Mouse (Mus musculus): ENCODE data around the gene Trim12c. TPM values are rescaled to one million over a fixed set of nuclear protein-coding genes. Genes with fewer than 3 reads are reported as not detected.
A peak's percentile ranks its signal among the peaks of the same experiment; 100 is the strongest.
"Not testable (repeated sequence)": the region's sequence is repeated elsewhere in the genome, so short reads cannot be mapped to it uniquely, and the experiment has no call there.

The Trim12c gene
- polyA plus RNA-seq (2015; fragmentation: Nextera tagmentation; extraction: Ambion mirVana), result 2.4 and 2.6 TPM in 2 replicates

GRCm38 (mm10) chr7:104352717-104353599 lies at the start of gene Trim12c:
Gene Trim12c (minus strand): TSS chr7:104353362.
- Histone ChIP-seq H3K9me3 (replicated peaks) (no peaks in the 10 kb centered on the region), H3K9ac (no peak within 1 kb of the TSS), H3K36me3 (no peaks in the 10 kb centered on the region), H3K4me3 (replicated peaks) (peak within 1 kb of the TSS; percentile 47), H3K4me1 (no peaks in the 10 kb centered on the region), H3K27ac (replicated peaks) (peak within 1 kb of the TSS; percentile 51; the same call in 1 of the 2 replicates), H3K27me3 (no peaks in the 10 kb centered on the region), H3K4me2 (replicated peaks) (peak within 1 kb of the TSS; percentile 50)
- ATAC-seq (ENCODE audit: insufficient number of reproducible peaks, low FRiP score, low TSS enrichment, low read depth), result peak; percentile 93
- 5% methylated on average over 14 of the region's 14 CpGs for whole genome bisulfite sequencing

DNA sequence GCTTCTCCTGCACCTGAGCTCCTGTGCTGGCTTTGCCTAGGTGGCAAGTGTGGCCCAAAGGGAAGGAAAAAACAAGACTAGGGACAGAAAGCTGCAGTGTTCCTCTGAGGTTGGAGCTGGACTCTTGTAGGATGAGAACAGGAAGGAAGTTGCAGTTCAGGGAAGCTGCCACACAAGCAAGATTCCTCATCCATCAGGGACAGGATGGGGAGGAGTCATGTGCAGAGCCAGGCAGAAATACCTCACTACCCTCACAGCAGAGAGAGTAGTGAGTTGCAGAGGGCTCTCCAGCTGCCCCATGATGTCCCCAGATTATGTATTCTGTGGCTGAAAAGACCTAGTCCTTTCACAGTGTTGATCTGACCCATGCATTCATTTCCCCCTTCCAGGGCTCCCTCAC lies 48.0 kb upstream of the Trim12c start:
- Histone ChIP-seq H3K27me3 (no peaks in the 10 kb centered on the region), H3K9me3 (replicated peaks) (no peaks in the 10 kb centered on the region), H3K27ac (replicated peaks) (no peak overlapping the region), H3K36me3 (no peaks in the 10 kb centered on the region), H3K4me3 (replicated peaks) (no peak overlapping the region), H3K4me2 (replicated peaks) (no peak overlapping the region), H3K9ac (no peak overlapping the region), H3K4me1 (no peaks in the 10 kb centered on the region)
- ATAC-seq (ENCODE audit: insufficient number of reproducible peaks, low FRiP score, low TSS enrichment, low read depth), result no peak

- Histone ChIP-seq H3K36me3 (no peaks in the 10 kb centered on the region), H3K4me2 (replicated peaks) (no peak within 1 kb of the TSS), H3K27me3 (no peaks in the 10 kb centered on the region), H3K9me3 (replicated peaks) (no peaks in the 10 kb centered on the region), H3K4me1 (no peaks in the 10 kb centered on the region), H3K4me3 (replicated peaks) (no peak within 1 kb of the TSS), H3K27ac (replicated peaks) (no peak within 1 kb of the TSS), H3K9ac (no peak within 1 kb of the TSS)
- WGBS, result 64% methylated on average over 1 of the region's 1 CpGs
- ATAC-seq (ENCODE audit: insufficient number of reproducible peaks, low FRiP score, low TSS enrichment, low read depth), result no peak
These were observed 47.5 kb upstream of the Trim12c start, which contains the start of gene Trim30c for GRCm38 (mm10) chr7:104400698-104401097. Gene Trim30c (minus strand): TSS chr7:104400837.

- WGBS, result 59% methylated on average over 1 of the region's 1 CpGs
These were observed 45.3 kb upstream of the Trim12c start for GRCm38 (mm10) chr7:104398492-104398891.

DNA sequence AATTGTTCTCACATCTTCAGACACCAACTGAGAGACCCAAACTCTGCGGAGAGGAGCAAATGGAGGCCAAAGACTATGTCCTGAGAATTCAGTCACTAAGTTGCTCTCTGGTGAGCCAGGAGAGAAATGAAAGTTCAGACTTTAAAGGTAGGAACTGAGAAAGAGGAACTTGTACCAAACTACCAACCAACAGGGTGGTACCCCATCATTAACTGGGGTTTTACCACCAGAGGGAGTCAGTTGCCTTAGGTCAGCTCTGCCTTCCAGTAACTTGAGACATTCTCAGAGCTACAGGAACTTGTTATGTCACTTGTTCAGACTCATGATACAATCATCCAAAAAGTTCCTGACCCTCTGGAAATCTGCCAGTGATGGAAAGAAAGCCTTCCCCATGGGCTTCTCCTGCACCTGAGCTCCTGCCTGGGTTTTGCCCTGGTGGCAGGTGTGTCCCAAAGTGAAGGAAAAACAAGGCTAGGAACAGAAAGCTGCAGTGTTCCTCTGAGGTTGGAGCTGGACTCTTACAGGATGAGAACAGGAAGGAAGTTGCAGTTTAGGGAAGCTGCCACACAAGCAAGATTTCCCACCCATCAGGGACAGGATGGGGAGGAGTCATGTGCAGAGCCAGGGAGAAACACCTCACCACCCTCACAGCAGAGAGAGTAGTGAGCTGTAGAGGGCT lies 16.7 kb upstream of the Trim12c start, which contains the start of gene Trim30b:
Gene Trim30b (minus strand): TSS at position 149 of the 679 bp plus-strand sequence.
- ATAC-seq (ENCODE audit: insufficient number of reproducible peaks, low FRiP score, low TSS enrichment, low read depth), result no peak; the same call in 1 of the 2 replicates
- Histone ChIP-seq H3K36me3 (no peaks in the 10 kb centered on the region), H3K4me1 (no peaks in the 10 kb centered on the region), H3K9me3 (replicated peaks) (no peaks in the 10 kb centered on the region), H3K27ac (replicated peaks) (no peak within 1 kb of the TSS), H3K27me3 (no peaks in the 10 kb centered on the region), H3K9ac (no peak within 1 kb of the TSS), H3K4me2 (replicated peaks) (no peak within 1 kb of the TSS), H3K4me3 (replicated peaks) (no peak within 1 kb of the TSS)
- 71% methylated on average over 1 of the region's 1 CpGs for WGBS

More at GRCm38 (mm10) chr7:104398492-104398891, 45.3 kb upstream of the Trim12c start:
- Histone ChIP-seq H3K9me3 (replicated peaks) (no peaks in the 10 kb centered on the region), H3K27me3 (no peaks in the 10 kb centered on the region), H3K27ac (replicated peaks) (no peak overlapping the region), H3K4me2 (replicated peaks) (no peak overlapping the region), H3K9ac (no peak overlapping the region), H3K36me3 (no peaks in the 10 kb centered on the region), H3K4me1 (no peaks in the 10 kb centered on the region), H3K4me3 (replicated peaks) (no peak overlapping the region)
- ATAC-seq (ENCODE audit: insufficient number of reproducible peaks, low FRiP score, low TSS enrichment, low read depth), result no peak

DNA sequence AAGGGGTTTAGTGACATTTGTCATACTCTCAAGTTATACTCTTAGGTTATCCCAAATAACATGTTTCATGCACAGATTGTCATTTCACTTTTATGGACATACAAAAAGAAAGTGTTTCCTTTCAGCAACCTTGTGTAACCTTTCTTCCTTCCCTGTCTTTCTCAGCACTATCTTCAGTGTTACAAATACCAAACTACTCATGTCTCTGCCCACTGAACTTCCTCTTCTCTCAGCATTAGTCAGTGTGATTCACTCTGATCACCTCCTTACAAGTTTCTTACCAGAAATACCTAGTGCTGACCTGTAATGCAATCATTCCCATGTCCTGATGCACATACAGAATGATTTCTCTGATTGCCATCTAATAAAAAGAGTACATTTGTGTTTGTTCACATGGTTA lies 13.2 kb upstream of the Trim12c start:
- ATAC-seq (ENCODE audit: insufficient number of reproducible peaks, low FRiP score, low TSS enrichment, low read depth), result no peak
- H3K36me3 ChIP-seq, result no peaks in the 10 kb centered on the region
- H3K4me1 ChIP-seq, result no peaks in the 10 kb centered on the region
- no peak overlapping the region for H3K4me3 ChIP-seq (replicated peaks)
- H3K27me3 ChIP-seq, result no peaks in the 10 kb centered on the region
- H3K9me3 ChIP-seq (replicated peaks), result no peaks in the 10 kb centered on the region
- no peak overlapping the region for H3K27ac ChIP-seq (replicated peaks)
- no peak overlapping the region for H3K4me2 ChIP-seq (replicated peaks)
- H3K9ac ChIP-seq, result no peak overlapping the region

GRCm38 (mm10) chr7:104353600-104353967 lies 422 bp upstream of the Trim12c start:
- Histone ChIP-seq H3K27me3 (no peaks in the 10 kb centered on the region), H3K9me3 (replicated peaks) (no peaks in the 10 kb centered on the region), H3K4me1 (no peaks in the 10 kb centered on the region), H3K4me2 (replicated peaks) (peak overlapping the region; percentile 50), H3K9ac (no peak overlapping the region), H3K36me3 (no peaks in the 10 kb centered on the region), H3K4me3 (replicated peaks) (peak overlapping the region; percentile 47), H3K27ac (replicated peaks) (no peak overlapping the region)
- ATAC-seq (ENCODE audit: insufficient number of reproducible peaks, low FRiP score, low TSS enrichment, low read depth), result no peak
- 79% methylated on average over 2 of the region's 2 CpGs for WGBS

GRCm38 (mm10) chr7:104348043-104348442 lies 5.1 kb downstream of the Trim12c start:
- H3K4me1 ChIP-seq; H3K36me3 ChIP-seq; H3K9ac ChIP-seq; H3K27ac ChIP-seq (replicated peaks); ATAC-seq (ENCODE audit: insufficient number of reproducible peaks, low FRiP score, low TSS enrichment, low read depth); H3K27me3 ChIP-seq; H3K4me3 ChIP-seq (replicated peaks); H3K9me3 ChIP-seq (replicated peaks); H3K4me2 ChIP-seq (replicated peaks): not testable (repeated sequence)
- WGBS, result 94% methylated on average over 4 of the region's 4 CpGs

- not testable (repeated sequence) for H3K36me3 ChIP-seq; H3K4me3 ChIP-seq (replicated peaks); H3K27ac ChIP-seq (replicated peaks); H3K27me3 ChIP-seq; ATAC-seq (ENCODE audit: insufficient number of reproducible peaks, low FRiP score, low TSS enrichment, low read depth); H3K4me2 ChIP-seq (replicated peaks); H3K9me3 ChIP-seq (replicated peaks); H3K4me1 ChIP-seq; H3K9ac ChIP-seq
- WGBS, result 87% methylated on average over 2 of the region's 4 CpGs
These were observed 12.4 kb downstream of the Trim12c start for GRCm38 (mm10) chr7:104340744-104341143.

DNA sequence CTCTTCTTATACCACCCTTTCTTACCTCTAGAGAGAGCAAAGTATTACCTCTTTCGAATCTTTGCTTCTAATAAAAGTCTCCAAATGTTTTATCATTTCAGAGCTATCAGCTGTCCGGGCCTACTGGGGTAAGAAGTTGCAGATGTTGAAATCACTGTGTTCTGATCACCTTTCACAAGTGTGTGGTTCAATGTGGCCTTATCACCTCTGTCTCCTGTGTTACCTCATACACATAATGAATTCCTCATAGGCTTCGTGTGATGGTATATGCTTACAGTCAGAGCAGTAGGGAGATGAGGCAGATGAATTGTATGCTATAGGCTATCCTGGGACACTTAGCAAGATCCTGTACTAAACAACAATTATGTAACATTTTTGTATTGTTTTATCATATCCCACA lies 17.6 kb downstream of the Trim12c start:
- not testable (repeated sequence) for H3K9me3 ChIP-seq (replicated peaks); H3K4me3 ChIP-seq (replicated peaks); H3K9ac ChIP-seq; H3K27ac ChIP-seq (replicated peaks); H3K27me3 ChIP-seq; ATAC-seq (ENCODE audit: insufficient number of reproducible peaks, low FRiP score, low TSS enrichment, low read depth); H3K4me2 ChIP-seq (replicated peaks); H3K36me3 ChIP-seq; H3K4me1 ChIP-seq
- WGBS, result 74% methylated on average over 3 of the region's 3 CpGs

- H3K27me3 ChIP-seq; H3K27ac ChIP-seq (replicated peaks); H3K36me3 ChIP-seq; H3K4me3 ChIP-seq (replicated peaks); H3K4me1 ChIP-seq; H3K4me2 ChIP-seq (replicated peaks); H3K9ac ChIP-seq; H3K9me3 ChIP-seq (replicated peaks); ATAC-seq (ENCODE audit: insufficient number of reproducible peaks, low FRiP score, low TSS enrichment, low read depth): not testable (repeated sequence)
- 93% methylated on average over 2 of the region's 2 CpGs for WGBS
These were observed 24.0 kb downstream of the Trim12c start, which contains the start of gene Trim34b for GRCm38 (mm10) chr7:104329171-104329570. Gene Trim34b (plus strand): TSS chr7:104329471.

All from embryonic facial prominence, embryonic 15.5 days (tissue).